Mouse (Mus musculus) c-Kit-positive CD71-positive TER-119-negative erythroid progenitor cells, embryonic 14.5 days (primary cell): ENCODE measurements around the gene Nkx2-2.

Source experiments
- DNase-seq: peaks from one replicate; pipeline ENCODE4 v3.0.0-alpha.2; 2013; ENCODE audit warnings: low read depth

Gene Nkx2-2

GRCm38 (mm10) chr2:147193271-147194255, at the start of gene Nkx2-2:
TSS of gene Nkx2-2 (minus strand) at chr2:147194243.
- DNase-seq, result no peak

GRCm38 (mm10) chr2:147235707-147236290, 41.8 kb upstream of the Nkx2-2 start:
- no peak for DNase-seq

- DNase-seq, result no peak
These were observed 37.1 kb upstream of the Nkx2-2 start for GRCm38 (mm10) chr2:147231175-147231574.

GRCm38 (mm10) chr2:147205076-147205615, 11.1 kb upstream of the Nkx2-2 start:
- DNase-seq, result no peak

GRCm38 (mm10) chr2:147194711-147195615, 920 bp upstream of the Nkx2-2 start:
- DNase-seq, result no peak

GRCm38 (mm10) chr2:147192731-147193130, 1.3 kb downstream of the Nkx2-2 start:
- no peak for DNase-seq

- no peak for DNase-seq
These were observed 3.6 kb downstream of the Nkx2-2 start for GRCm38 (mm10) chr2:147190316-147191021.

GRCm38 (mm10) chr2:147189546-147190315, 4.3 kb downstream of the Nkx2-2 start:
- DNase-seq, result no peak

GRCm38 (mm10) chr2:147188871-147189545, 5.0 kb downstream of the Nkx2-2 start:
- no peak for DNase-seq

- DNase-seq, result no peak
These were observed 5.9 kb downstream of the Nkx2-2 start for GRCm38 (mm10) chr2:147188074-147188700.

GRCm38 (mm10) chr2:147187061-147187870, 6.8 kb downstream of the Nkx2-2 start:
- no peak for DNase-seq

- no peak for DNase-seq
These were observed 7.8 kb downstream of the Nkx2-2 start for GRCm38 (mm10) chr2:147186261-147186681.

- DNase-seq, result no peak
These were observed 8.5 kb downstream of the Nkx2-2 start for GRCm38 (mm10) chr2:147185561-147185960.

GRCm38 (mm10) chr2:147184071-147184990, 9.7 kb downstream of the Nkx2-2 start:
- no peak for DNase-seq

GRCm38 (mm10) chr2:147183521-147183920, 10.5 kb downstream of the Nkx2-2 start:
- DNase-seq, result no peak

- DNase-seq, result no peak
These were observed 11.3 kb downstream of the Nkx2-2 start for GRCm38 (mm10) chr2:147182709-147183260.
